Mouse (Mus musculus) cerebellum, adult 11 months (tissue): ENCODE results near the gene Kcnk5.

Source experiments
- DNase-seq: peaks from one replicate; pipeline ENCODE4 v3.0.0; 2022

Gene Kcnk5

GRCm38 (mm10) chr14:20112218-20112617 is 69.4 kb downstream of the Kcnk5 start:
- no peak for DNase-seq

DNA sequence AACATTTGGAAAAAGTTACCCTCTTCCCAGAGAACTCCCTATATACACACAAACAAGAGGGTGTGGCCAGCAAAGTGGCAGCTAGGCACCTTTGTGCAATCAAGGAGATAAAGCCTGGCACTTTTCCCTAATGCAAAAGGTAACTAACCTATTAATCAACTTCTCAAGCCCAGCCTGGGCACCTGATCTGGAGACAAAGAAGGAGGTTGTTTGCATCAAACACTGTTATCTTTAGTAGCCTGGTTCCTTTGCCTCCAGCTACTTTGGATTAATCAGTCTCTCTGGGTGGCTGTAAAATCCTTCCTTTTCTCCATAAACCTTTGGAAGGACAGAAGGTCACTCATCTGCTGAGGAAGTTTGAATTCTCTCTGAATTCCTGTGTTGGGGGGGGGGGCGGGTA is 70.7 kb downstream of the Kcnk5 start:
- no peak for DNase-seq

DNA sequence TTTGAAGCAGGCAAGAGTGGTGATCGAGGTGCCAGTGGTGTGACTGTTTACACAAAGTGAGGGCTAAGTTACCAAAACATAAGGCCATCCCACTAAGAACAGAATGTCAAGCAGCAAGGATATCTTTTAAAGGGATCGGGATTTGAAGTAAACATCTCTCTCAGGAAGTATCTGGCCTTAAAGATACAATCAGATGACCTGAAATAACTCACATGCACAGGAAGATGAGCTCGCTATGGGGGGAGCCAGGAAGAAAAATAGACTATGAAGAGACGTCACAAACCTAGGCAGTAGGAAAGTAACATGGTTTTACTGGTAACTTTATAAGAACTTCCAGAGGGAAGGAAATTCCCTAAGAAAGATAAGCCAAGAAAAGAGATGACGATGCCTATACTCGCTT is 75.3 kb downstream of the Kcnk5 start:
- DNase-seq = no peak

DNA sequence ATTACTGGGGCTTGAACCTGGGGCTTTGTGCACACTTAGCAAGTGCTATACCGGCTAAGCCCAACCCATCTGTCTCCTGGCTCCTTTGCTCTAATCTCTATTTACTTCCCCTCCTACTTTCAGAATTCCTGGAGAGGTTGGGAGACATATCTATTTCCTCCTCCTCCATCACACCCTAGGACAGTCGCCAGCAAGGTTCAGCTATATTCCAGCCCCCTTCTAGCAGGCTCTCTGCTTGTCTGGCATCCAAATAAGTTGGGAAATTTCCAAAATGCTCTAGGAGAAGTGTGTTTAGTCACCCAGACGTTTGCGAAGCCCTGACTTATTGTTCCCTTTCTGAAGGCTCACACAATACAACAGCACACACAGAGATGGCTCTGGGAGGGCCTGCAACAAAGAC is 78.4 kb downstream of the Kcnk5 start:
- DNase-seq = no peak

- DNase-seq = no peak
Observed at GRCm38 (mm10) chr14:20098061-20098460, 83.5 kb downstream of the Kcnk5 start.

DNA sequence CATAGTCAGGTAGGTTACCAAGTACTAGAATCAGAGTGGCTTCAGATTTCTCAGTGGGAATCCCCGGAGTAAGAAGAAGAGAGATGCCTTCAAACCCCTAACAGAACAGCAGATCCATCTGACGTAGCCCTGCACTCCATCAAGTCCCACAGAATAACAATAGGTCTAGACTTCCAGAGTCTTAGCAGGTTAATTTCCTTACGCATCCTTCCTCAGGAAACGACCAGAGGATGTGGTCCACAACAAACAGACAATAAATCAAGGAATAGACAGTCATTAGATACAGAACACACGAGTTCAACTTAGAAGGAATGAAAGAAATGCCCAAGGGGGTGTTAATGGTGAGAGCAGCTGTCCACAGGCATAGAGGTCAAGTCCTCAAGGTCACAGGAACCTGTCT is 86.7 kb downstream of the Kcnk5 start:
- DNase-seq = no peak

DNA sequence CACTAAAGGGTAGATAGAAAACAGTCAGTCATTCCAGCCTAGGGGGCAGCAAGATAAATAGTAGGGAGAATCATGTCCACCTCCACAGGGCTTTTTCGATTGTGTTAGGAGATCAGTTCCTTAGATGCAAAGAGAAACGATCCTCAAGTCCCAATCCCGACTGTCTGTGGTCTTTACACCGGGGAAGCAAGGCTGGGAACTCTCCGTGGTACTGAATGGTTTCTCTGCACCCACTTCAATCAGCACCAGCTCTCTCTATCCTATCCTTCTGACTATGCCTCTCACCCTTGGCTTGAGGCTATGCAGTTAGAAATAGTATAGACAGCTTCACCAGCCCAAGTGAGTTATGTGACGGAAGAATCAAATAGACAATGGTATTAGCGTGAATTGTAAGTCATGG is 88.1 kb downstream of the Kcnk5 start:
- no peak for DNase-seq
